Mouse (Mus musculus): ENCODE data around the gene Gsap. TPM values are rescaled to one million over a fixed set of nuclear protein-coding genes. Genes with fewer than 3 reads are reported as not detected.

The Gsap gene
- 1.4 and 3.0 TPM in 2 replicates for polyA plus RNA-seq (2015; fragmentation: Nextera tagmentation; extraction: Ambion mirVana)

DNA sequence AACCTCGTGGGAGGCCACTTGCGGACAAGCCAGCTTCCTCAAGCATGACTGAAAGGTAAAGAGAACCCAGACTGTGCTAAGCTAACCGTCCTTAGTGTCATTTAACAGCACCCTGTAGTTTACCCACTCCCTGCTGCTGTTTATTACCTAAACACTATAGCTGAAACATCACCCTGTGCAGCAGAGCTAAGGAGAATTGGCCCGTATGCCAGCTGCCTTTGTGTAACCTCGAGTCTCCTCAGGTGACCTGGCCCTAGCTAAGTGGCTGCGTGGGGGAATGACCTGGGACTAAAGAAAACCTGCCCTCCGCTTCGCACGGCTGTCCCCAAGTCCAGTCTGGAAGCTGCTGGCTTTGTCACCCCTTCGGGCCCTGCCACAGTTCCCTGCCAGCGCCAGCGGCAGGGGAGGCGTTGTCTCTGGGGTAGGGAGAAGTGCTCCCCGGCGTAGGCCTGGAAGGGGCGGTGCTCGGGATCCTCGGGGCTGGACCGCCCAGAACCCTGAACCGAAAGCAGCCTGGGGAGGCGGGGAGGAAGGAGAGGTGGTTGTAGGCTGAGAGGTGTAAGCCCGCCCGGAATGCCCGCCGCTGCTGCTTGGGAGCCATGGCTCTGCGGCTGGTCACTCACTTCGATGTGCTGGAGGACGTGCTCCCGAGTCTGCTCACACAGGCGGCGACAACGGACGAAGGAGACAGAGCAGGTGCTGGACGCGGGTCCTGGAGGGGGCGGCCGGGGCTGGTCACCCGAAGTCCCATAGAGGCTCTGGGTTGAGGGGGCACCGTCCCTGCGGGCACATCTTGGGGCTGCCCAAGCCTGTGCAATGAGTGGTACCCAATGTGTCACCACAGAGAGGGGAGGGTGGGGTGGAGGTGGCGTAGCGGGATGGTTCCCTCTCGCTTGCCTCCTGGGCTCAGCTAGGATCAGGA is at the start of gene Gsap:
Gene Gsap (plus strand): TSS at position 492 of the 922 bp plus-strand sequence.

Other genes starting within 250 kb of the Gsap start
- gene Rsbn1l, start 229.9 kb upstream of the Gsap start, polyA plus RNA-seq (2015; fragmentation: Nextera tagmentation; extraction: Ambion mirVana), result 4.3 and 5.5 TPM in 2 replicates
- gene Ptpn12, start 130.3 kb upstream of the Gsap start, polyA plus RNA-seq (2015; fragmentation: Nextera tagmentation; extraction: Ambion mirVana), result 16.4 and 16.5 TPM in 2 replicates
- 2.5 and 5.2 TPM in 2 replicates for gene Fgl2, start 186.4 kb downstream of the Gsap start, polyA plus RNA-seq (2015; fragmentation: Nextera tagmentation; extraction: Ambion mirVana)
- 0.22 and 0.40 TPM in 2 replicates for gene Ccdc146, start 238.4 kb downstream of the Gsap start, polyA plus RNA-seq (2015; fragmentation: Nextera tagmentation; extraction: Ambion mirVana)
- gene Fam185a, start 238.7 kb downstream of the Gsap start, polyA plus RNA-seq (2015; fragmentation: Nextera tagmentation; extraction: Ambion mirVana), result 1.9 and 2.1 TPM in 2 replicates

Measured in urinary bladder, postnatal 0 days (tissue).